Mouse (Mus musculus): ENCODE results near the gene Golga4.

GRCm38 (mm10) chr9:118494106-118494505, 12.0 kb upstream of the Golga4 start:
- TF ChIP-seq CTCF (IDR thresholded peaks at IDR 0.05; ENCODE audit: extremely low read depth, insufficient read depth, insufficient read length, insufficient replicate concordance) (no peak), POLR2A (IDR thresholded peaks at IDR 0.05; ENCODE audit: low read depth, low read length) (no peak)

Data from spleen, adult 2 months (tissue).